ENCODE assay signal across 23 mouse cellular contexts in genomic region chr7:75667531-75667930, GRCm38 (mm10).
DNase-seq lines count a peak whose midpoint lies in the region; ATAC-seq and TF ChIP-seq lines count a peak whose summit lies in the region.
"Had no signal": no experiment of that assay in that cellular context is flagged by ENCODE, and none has a peak within 500 bp of the region (broad histone marks: within the 10 kb centered on the region; RNA-seq: fewer than 3 reads in every experiment).

No protein-coding gene starts in this region.

- no peak for ATAC-seq in heart, embryonic 13.5 days (ENCODE audit: extremely low read depth, insufficient number of reproducible peaks, low FRiP score, low TSS enrichment)
- ATAC-seq: forebrain, postnatal 0 days; liver, postnatal 0 days; lung, postnatal 0 days had no signal

- TF ChIP-seq POLR2A in myocyte (IDR thresholded peaks at IDR 0.05; ENCODE audit: insufficient read length, low read depth): no peak

- H3K27ac ChIP-seq in heart, embryonic 13.5 days (replicated peaks): peak overlapping the region; percentile 51
- H3K27ac ChIP-seq: hindbrain, embryonic 13.5 days; kidney, embryonic 15.5 days; limb, embryonic 12.5 days; midbrain, embryonic 12.5 days; stomach, postnatal 0 days had no signal

- no peaks in the 10 kb centered on the region for H3K27me3 ChIP-seq in heart, embryonic 13.5 days (replicated peaks)
- H3K27me3 ChIP-seq in myocyte (ENCODE audit: control insufficient read depth, insufficient read depth, insufficient read length): no peaks in the 10 kb centered on the region
- H3K27me3 ChIP-seq: hindbrain, embryonic 13.5 days; kidney, embryonic 15.5 days; limb, embryonic 12.5 days; midbrain, embryonic 12.5 days had no signal

- WGBS in heart, embryonic 13.5 days: 84% methylated on average over 6 of the region's 6 CpGs

- no peak overlapping the region for H3K4me3 ChIP-seq in heart, embryonic 13.5 days
- no peak overlapping the region for H3K4me3 ChIP-seq in myocyte
- H3K4me3 ChIP-seq: hindbrain, embryonic 13.5 days; kidney, embryonic 15.5 days; limb, embryonic 12.5 days; midbrain, embryonic 12.5 days had no signal

- no peak overlapping the region for H3K9ac ChIP-seq in heart, embryonic 13.5 days
- H3K9ac ChIP-seq: forebrain, postnatal 0 days; hindbrain, embryonic 13.5 days; kidney, embryonic 15.5 days; limb, embryonic 12.5 days; liver, postnatal 0 days; midbrain, embryonic 12.5 days had no signal

- no peak overlapping the region for H3K4me2 ChIP-seq in heart, embryonic 13.5 days
- H3K4me2 ChIP-seq in myocyte (ENCODE audit: low read depth): peak overlapping the region; percentile 56
- H3K4me2 ChIP-seq: hindbrain, embryonic 13.5 days; kidney, embryonic 15.5 days; limb, embryonic 12.5 days; liver, embryonic 11.5 days; midbrain, embryonic 12.5 days had no signal

- H3K36me3 ChIP-seq in heart, embryonic 13.5 days: peaks cover 36% of the 10 kb centered on the region
- peaks cover 25% of the 10 kb centered on the region for H3K36me3 ChIP-seq in myocyte (ENCODE audit: control insufficient read depth, insufficient read depth)
- H3K36me3 ChIP-seq: hindbrain, embryonic 13.5 days had no signal

- peaks cover 31% of the 10 kb centered on the region for H3K4me1 ChIP-seq in heart, embryonic 13.5 days
- H3K4me1 ChIP-seq: hindbrain, embryonic 13.5 days; midbrain, embryonic 12.5 days had no signal

- peak; percentile 78 for DNase-seq in adrenal gland, adult 2 months
- DNase-seq in adrenal gland, postnatal 25 days: no peak
- no peak for DNase-seq in heart, adult 9 months (ENCODE audit: low spot score in 2 of 2)
- DNase-seq in adrenal gland, postnatal 36 days: peak; percentile 51 to 53
- DNase-seq in kidney, postnatal 25 days: no peak
- DNase-seq: cerebellum, adult 9-10 months; forebrain, postnatal 0 days; gastrocnemius, postnatal 36 days; heart, postnatal 10 days; kidney, adult 11 months; kidney, postnatal 4 days; liver, postnatal 0 days; thymus, adult 2 months; thymus, postnatal 4 days had no signal

- no peaks in the 10 kb centered on the region for H3K9me3 ChIP-seq in heart, embryonic 13.5 days
- H3K9me3 ChIP-seq: hindbrain, embryonic 13.5 days; kidney, embryonic 15.5 days; limb, embryonic 12.5 days; midbrain, embryonic 12.5 days had no signal

- H3ac ChIP-seq in myocyte (ENCODE audit: control insufficient read depth, insufficient read length): no peak overlapping the region

- H3K79me2 ChIP-seq in myocyte (ENCODE audit: control insufficient read depth, insufficient read depth): peaks cover 4% of the 10 kb centered on the region

TF ChIP-seq in myocyte, 11 proteins besides CTCF, POLR2A, EP300 and RAD21:
- TF ChIP-seq MAX (IDR thresholded peaks at IDR 0.05; ENCODE audit: low read depth) (no peak), REST (IDR thresholded peaks at IDR 0.05; ENCODE audit: insufficient read depth, insufficient read length) (no peak)

Comparison
In these comparisons a context has a peak if more than half of its experiments do, and no peak if none do; other contexts are left out.
1. DNase-seq: peak in adrenal gland, adult 2 months (single experiment) and adrenal gland, postnatal 36 days (2 of 2); none in adrenal gland, postnatal 25 days (single experiment), heart, adult 9 months (0 of 2) and kidney, postnatal 25 days (0 of 2).